Mouse (Mus musculus) testis, adult 2 months (tissue): ENCODE measurements around the gene Ift122. TPM values are rescaled to one million over a fixed set of nuclear protein-coding genes. Genes with fewer than 3 reads are reported as not detected.
"Not testable (repeated sequence)": the region's sequence is repeated elsewhere in the genome, so short reads cannot be mapped to it uniquely, and the experiment has no call there.

Experiments
- H3K27ac ChIP-seq: fragments of 200-500 bp; 2 replicates; pipeline ENCODE4 v1.5.1; 2012; ENCODE audit warnings: low read depth, low read length; ENCODE audit not compliant: control insufficient read depth, insufficient read depth
- H3K27me3 ChIP-seq: fragments of 200-500 bp; 2 replicates; pipeline ENCODE4 v1.6.1; 2012; ENCODE audit warnings: mild to moderate bottlenecking, low read length, moderate library complexity; ENCODE audit not compliant: control insufficient read depth, insufficient read depth
- H3K36me3 ChIP-seq: fragments of 200-500 bp; 2 replicates; pipeline ENCODE4 v1.6.1; 2012; ENCODE audit warnings: mild to moderate bottlenecking, low read length; ENCODE audit not compliant: control insufficient read depth, insufficient read depth
- H3K4me1 ChIP-seq: fragments of 200-500 bp; 2 replicates; pipeline ENCODE4 v1.6.1; 2012; ENCODE audit warnings: low read length; ENCODE audit not compliant: control insufficient read depth, insufficient read depth
- H3K4me3 ChIP-seq: fragments of 200-500 bp; 2 replicates; pipeline ENCODE4 v1.5.1; 2012; ENCODE audit warnings: low read depth, mild to moderate bottlenecking, low read length, moderate library complexity, mixed read lengths; ENCODE audit not compliant: control insufficient read depth
- CTCF ChIP-seq: fragments of 200-500 bp; IDR thresholded peaks from 2 replicates; pipeline ENCODE4 v1.5.1; 2012; ENCODE audit warnings: low read depth, mild to moderate bottlenecking, inconsistent platforms, low read length, moderate library complexity; ENCODE audit not compliant: control insufficient read depth, insufficient read depth, insufficient replicate concordance
- POLR2A ChIP-seq: fragments of 200-500 bp; IDR thresholded peaks from 2 replicates; pipeline ENCODE4 v1.6.1; 2012; ENCODE audit warnings: low read depth, mild to moderate bottlenecking, inconsistent platforms, low read length, moderate library complexity; ENCODE audit not compliant: control insufficient read depth
- polyA plus RNA-seq: library from polyadenylated mRNA; depleted of rRNA; stranded (reverse); fragments of >200 nt; gene quantifications from 2 replicates; pipeline ENCODE4 v1.2.3, GENCODE M21; 2012

Gene Ift122
- polyA plus RNA-seq, 1 experiment: 128 TPM

GRCm38 (mm10) chr6:115863340-115863841, 10.1 kb downstream of the Ift122 start:
- Histone ChIP-seq H3K4me1 (no peaks in the 10 kb centered on the region), H3K27me3 (no peaks in the 10 kb centered on the region), H3K4me3 (no peak overlapping the region), H3K27ac (no peak overlapping the region), H3K36me3 (peaks cover 2% of the 10 kb centered on the region; the same call in 1 of the 2 replicates)
- no peak for TF ChIP-seq POLR2A
- TF ChIP-seq CTCF: no peak

- no peaks in the 10 kb centered on the region for H3K27me3 ChIP-seq
- H3K36me3 ChIP-seq: peaks cover 2% of the 10 kb centered on the region; the same call in 1 of the 2 replicates
- H3K27ac ChIP-seq: no peak overlapping the region
- H3K4me1 ChIP-seq: no peaks in the 10 kb centered on the region
- TF ChIP-seq CTCF: no peak
- TF ChIP-seq POLR2A: no peak
- no peak overlapping the region for H3K4me3 ChIP-seq
Measured at GRCm38 (mm10) chr6:115865246-115865645, 12.0 kb downstream of the Ift122 start.

- H3K27me3 ChIP-seq, H3K27ac ChIP-seq, H3K4me1 ChIP-seq, H3K36me3 ChIP-seq, H3K4me3 ChIP-seq: not testable (repeated sequence)
Measured at GRCm38 (mm10) chr6:115867157-115867556, 13.9 kb downstream of the Ift122 start.

GRCm38 (mm10) chr6:115871318-115871717, 18.0 kb downstream of the Ift122 start:
- not testable (repeated sequence) for H3K4me3 ChIP-seq, H3K36me3 ChIP-seq, H3K27ac ChIP-seq, H3K27me3 ChIP-seq, H3K4me1 ChIP-seq

GRCm38 (mm10) chr6:115877239-115877638, 24.0 kb downstream of the Ift122 start:
- no peak overlapping the region for H3K4me3 ChIP-seq
- TF ChIP-seq POLR2A (no peak), CTCF (no peak)
- no peaks in the 10 kb centered on the region; the same call in 1 of the 2 replicates for H3K36me3 ChIP-seq
- no peak overlapping the region for H3K27ac ChIP-seq
- H3K4me1 ChIP-seq: no peaks in the 10 kb centered on the region
- H3K27me3 ChIP-seq: no peaks in the 10 kb centered on the region

- no peak for TF ChIP-seq CTCF
- TF ChIP-seq POLR2A: no peak
- Histone ChIP-seq H3K4me1 (no peaks in the 10 kb centered on the region), H3K4me3 (no peak overlapping the region), H3K27me3 (no peaks in the 10 kb centered on the region), H3K36me3 (no peaks in the 10 kb centered on the region; the same call in 1 of the 2 replicates), H3K27ac (no peak overlapping the region)
Measured at GRCm38 (mm10) chr6:115878694-115879093, 25.4 kb downstream of the Ift122 start.

GRCm38 (mm10) chr6:115879736-115880135, 26.5 kb downstream of the Ift122 start:
- Histone ChIP-seq H3K27ac (no peak overlapping the region), H3K4me1 (no peaks in the 10 kb centered on the region), H3K27me3 (no peaks in the 10 kb centered on the region), H3K36me3 (no peaks in the 10 kb centered on the region; the same call in 1 of the 2 replicates), H3K4me3 (no peak overlapping the region)
- no peak for TF ChIP-seq POLR2A
- no peak for TF ChIP-seq CTCF

GRCm38 (mm10) chr6:115880751-115881150, 27.5 kb downstream of the Ift122 start:
- Histone ChIP-seq H3K4me1 (no peaks in the 10 kb centered on the region), H3K36me3 (no peaks in the 10 kb centered on the region; the same call in 1 of the 2 replicates), H3K27ac (no peak overlapping the region), H3K27me3 (no peaks in the 10 kb centered on the region), H3K4me3 (no peak overlapping the region)
- TF ChIP-seq POLR2A (no peak), CTCF (no peak)
